Mouse (Mus musculus) heart, embryonic 11.5 days (tissue): ENCODE results near the gene Psmg4. TPM values are rescaled to one million over a fixed set of nuclear protein-coding genes. Genes with fewer than 3 reads are reported as not detected.

Source experiments
- ATAC-seq: fragments of 200-750 bp; cut with Nextera tagmentation; replicated peaks from 2 replicates; pipeline ENCODE4 v1.8.0; 2017; ENCODE audit warnings: moderate library complexity; ENCODE audit not compliant: insufficient number of reproducible peaks, low FRiP score, low TSS enrichment
- H3K27ac ChIP-seq: fragments of 300-500 bp; sonication (generic); 2 replicates; pipeline ENCODE4 v1.5.1; 2014; ENCODE audit warnings: mild to moderate bottlenecking, low read depth, low read length
- H3K27me3 ChIP-seq: fragments of 300-500 bp; sonication (generic); 2 replicates; pipeline ENCODE4 v1.6.1; 2014; ENCODE audit warnings: mild to moderate bottlenecking, low read length, mixed read lengths; ENCODE audit not compliant: control insufficient read depth, insufficient read depth
- H3K36me3 ChIP-seq: fragments of 300-500 bp; sonication (generic); 2 replicates; pipeline ENCODE4 v1.6.1; 2014; ENCODE audit warnings: mild to moderate bottlenecking, low read length, moderate library complexity, mixed read lengths; ENCODE audit not compliant: control insufficient read depth, insufficient read depth
- H3K4me1 ChIP-seq: fragments of 300-500 bp; sonication (generic); 2 replicates; pipeline ENCODE4 v1.6.1; 2014; ENCODE audit warnings: low read length; ENCODE audit not compliant: control insufficient read depth, insufficient read depth
- H3K4me2 ChIP-seq: fragments of 300-500 bp; sonication (generic); 2 replicates; pipeline ENCODE4 v1.6.1; 2014; ENCODE audit warnings: mild to moderate bottlenecking, moderate library complexity
- H3K4me3 ChIP-seq: fragments of 300-500 bp; sonication (generic); 2 replicates; pipeline ENCODE4 v1.5.1; 2014; ENCODE audit warnings: low read depth, low read length
- H3K9ac ChIP-seq: fragments of 300-500 bp; sonication (generic); 2 replicates; pipeline ENCODE4 v1.6.1; 2014; ENCODE audit warnings: mild to moderate bottlenecking, low read depth, low read length, moderate library complexity
- H3K9me3 ChIP-seq: fragments of 300-500 bp; sonication (generic); replicated peaks from 2 replicates; pipeline ENCODE4 v1.6.1; 2016; ENCODE audit warnings: low read length; ENCODE audit not compliant: control insufficient read depth
- WGBS: fragments of 180-500 bp; shearing (Covaris S2); extraction: QIAGEN DNeasy Blood & Tissue Kit; methylation state at CpG from one replicate; pipeline ENCODE4 v1.1.7; 2014; ENCODE audit not compliant: insufficient replicate concordance; 5-methylcytosine and 5-hydroxymethylcytosine counted together
- polyA plus RNA-seq: library from polyadenylated mRNA; unstranded; fragments of >200 nt; fragmentation: Nextera tagmentation; extraction: Ambion mirVana; gene quantifications from 2 replicates; pipeline ENCODE4 v1.2.1, GENCODE M21; 2014

Gene Psmg4
- polyA plus RNA-seq: 59.0 and 66.1 TPM in 2 replicates

DNA sequence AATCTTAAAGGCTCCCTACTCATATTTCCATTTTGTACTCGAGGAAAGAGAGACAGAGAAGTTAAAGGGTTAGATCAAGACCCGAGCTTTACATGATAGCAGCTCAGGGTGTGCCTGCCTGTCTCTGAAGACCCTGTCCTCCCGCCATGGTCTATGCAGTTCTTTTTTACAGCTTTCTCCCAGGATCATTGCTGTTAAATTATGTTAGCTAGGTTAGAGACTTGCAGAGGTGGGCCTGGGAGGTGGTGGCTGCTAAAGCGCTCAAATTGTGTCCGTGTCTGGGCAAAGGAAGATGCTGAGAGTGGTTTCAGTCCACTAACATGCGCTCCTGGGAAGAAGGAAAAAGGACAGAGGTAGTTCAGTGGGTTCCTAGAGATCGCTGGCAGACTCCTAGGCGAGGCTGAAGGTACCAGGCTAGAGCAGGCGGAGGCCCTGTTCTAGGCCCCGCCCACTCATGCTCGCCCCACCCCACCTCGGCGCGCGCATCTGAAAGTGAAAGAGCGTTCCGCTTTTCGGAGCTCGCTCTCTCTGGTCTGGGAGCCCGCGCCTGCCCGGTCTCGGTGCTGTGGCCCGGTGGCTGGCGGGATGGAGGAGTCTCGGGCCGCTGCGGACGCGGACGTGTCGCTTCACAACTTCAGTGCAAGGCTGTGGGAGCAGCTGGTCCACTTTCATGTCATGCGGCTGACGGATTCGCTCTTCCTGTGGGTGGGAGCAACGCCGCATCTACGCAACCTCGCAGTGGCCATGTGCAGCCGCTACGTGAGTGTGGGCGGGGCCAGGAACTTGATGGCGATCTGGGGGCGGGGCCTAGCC is at the start of gene Psmg4:
Psmg4 (plus strand) TSS at position 474 of the 813 bp plus-strand sequence.
- Histone ChIP-seq H3K36me3 (peaks cover 5% of the 10 kb centered on the region; the same call in 1 of the 2 replicates), H3K27ac (peak within 1 kb of the TSS; percentile 82), H3K9ac (peak within 1 kb of the TSS; percentile 76), H3K4me1 (peaks cover 10% of the 10 kb centered on the region; the same call in 1 of the 2 replicates), H3K4me3 (peak within 1 kb of the TSS; percentile 62), H3K9me3 (no peaks in the 10 kb centered on the region), H3K4me2 (peak within 1 kb of the TSS; percentile 66), H3K27me3 (no peaks in the 10 kb centered on the region)
- 3% methylated on average over 44 of the region's 44 CpGs for WGBS
- ATAC-seq: peak; percentile 95

DNA sequence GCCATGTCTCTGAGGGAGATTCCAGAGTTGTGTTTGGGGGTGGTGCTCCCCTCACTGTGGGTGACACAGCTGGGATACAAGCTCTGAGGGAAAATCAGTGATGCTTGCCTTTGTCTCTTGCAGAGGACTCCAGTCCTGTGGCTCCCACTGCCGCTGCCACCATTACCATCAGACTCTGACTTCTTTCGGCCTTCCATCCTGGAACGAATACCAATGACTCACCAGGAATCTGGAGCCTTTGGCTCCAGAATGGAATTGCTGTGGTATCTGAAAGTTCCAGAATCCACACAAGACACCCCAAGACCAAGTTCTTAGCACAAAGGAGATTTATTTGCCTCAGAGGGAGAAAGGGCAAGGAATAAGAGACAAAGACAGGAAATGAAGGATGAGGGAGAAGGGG is 49.7 kb upstream of the Psmg4 start:
- no peak for ATAC-seq
- Histone ChIP-seq H3K9ac (no peak overlapping the region), H3K4me1 (no peaks in the 10 kb centered on the region), H3K4me3 (no peak overlapping the region), H3K36me3 (no peaks in the 10 kb centered on the region), H3K27ac (no peak overlapping the region), H3K27me3 (no peaks in the 10 kb centered on the region), H3K9me3 (no peaks in the 10 kb centered on the region), H3K4me2 (no peak overlapping the region)
- 82% methylated on average over 3 of the region's 3 CpGs for WGBS

DNA sequence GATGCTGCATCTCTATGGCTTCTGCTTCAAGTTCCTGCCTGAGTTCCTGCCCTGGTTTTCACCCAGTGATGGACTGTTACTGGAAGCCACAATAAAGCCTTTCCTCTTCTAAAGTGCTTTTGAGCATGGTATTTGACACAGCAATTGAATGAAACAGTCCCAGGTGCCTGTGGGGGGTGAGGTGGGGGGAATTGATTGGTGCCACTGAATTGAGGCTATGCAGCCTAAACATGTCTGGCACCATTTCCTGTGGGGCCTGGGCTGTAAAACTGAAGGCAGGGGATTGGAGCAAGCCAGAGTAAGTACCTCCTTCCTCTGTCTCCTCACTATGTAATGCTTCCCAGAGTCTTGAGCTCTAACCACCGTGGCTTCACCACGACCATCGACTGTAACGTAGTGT is 48.1 kb upstream of the Psmg4 start:
- Histone ChIP-seq H3K4me3 (no peak overlapping the region), H3K27ac (no peak overlapping the region), H3K9me3 (no peaks in the 10 kb centered on the region), H3K4me1 (peaks cover 5% of the 10 kb centered on the region), H3K36me3 (no peaks in the 10 kb centered on the region), H3K4me2 (no peak overlapping the region), H3K27me3 (no peaks in the 10 kb centered on the region), H3K9ac (no peak overlapping the region)
- no peak for ATAC-seq
- 73% methylated on average over 4 of the region's 4 CpGs for WGBS

DNA sequence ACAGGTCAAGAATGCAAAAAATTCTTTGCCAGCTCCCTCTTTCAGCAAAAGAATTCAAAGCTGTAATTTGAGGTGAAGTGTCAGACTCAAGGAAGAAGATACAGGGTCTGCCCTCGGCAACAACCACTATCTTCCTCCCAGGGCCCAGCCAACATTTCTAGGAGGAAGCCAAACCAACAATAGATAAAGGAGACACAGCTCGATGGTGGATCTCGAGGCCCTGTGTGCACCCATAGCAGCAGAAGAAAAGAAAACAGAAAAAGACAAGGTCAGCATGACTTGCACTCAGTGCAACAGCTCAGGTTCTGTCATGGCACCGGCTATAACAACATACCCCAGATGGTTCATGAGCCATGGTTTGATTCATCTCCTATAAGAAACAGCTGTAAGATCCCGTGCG is 46.3 kb upstream of the Psmg4 start:
- Histone ChIP-seq H3K4me3 (no peak overlapping the region), H3K27me3 (no peaks in the 10 kb centered on the region), H3K36me3 (no peaks in the 10 kb centered on the region), H3K4me2 (no peak overlapping the region), H3K9me3 (no peaks in the 10 kb centered on the region), H3K4me1 (peaks cover 5% of the 10 kb centered on the region), H3K9ac (no peak overlapping the region), H3K27ac (no peak overlapping the region)
- 56% methylated on average over 6 of the region's 6 CpGs for WGBS
- no peak for ATAC-seq

DNA sequence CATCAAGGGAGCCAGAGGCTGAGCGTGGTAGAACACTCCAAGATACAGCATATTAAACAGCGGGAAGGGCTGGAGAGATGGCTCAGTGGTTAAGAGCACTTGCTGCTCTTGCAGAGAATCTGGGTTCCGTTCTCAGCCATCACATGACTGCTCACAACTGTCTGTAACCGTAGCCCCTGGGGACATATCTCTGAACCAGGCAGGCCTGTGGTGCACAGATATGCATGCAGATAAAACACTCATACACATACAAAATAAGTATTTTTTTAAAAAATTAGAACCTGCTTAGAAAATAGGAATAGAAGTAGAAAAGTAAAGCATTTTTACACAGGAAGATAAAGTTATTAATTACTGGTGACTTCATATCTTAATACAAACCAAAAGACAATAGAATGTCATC is 43.9 kb upstream of the Psmg4 start:
- Histone ChIP-seq H3K9ac (no peak overlapping the region), H3K9me3 (no peaks in the 10 kb centered on the region), H3K36me3 (no peaks in the 10 kb centered on the region), H3K27ac (no peak overlapping the region), H3K27me3 (no peaks in the 10 kb centered on the region), H3K4me2 (no peak overlapping the region), H3K4me3 (no peak overlapping the region), H3K4me1 (peaks cover 5% of the 10 kb centered on the region)
- ATAC-seq: no peak
- WGBS: 38% methylated on average over 4 of the region's 4 CpGs

DNA sequence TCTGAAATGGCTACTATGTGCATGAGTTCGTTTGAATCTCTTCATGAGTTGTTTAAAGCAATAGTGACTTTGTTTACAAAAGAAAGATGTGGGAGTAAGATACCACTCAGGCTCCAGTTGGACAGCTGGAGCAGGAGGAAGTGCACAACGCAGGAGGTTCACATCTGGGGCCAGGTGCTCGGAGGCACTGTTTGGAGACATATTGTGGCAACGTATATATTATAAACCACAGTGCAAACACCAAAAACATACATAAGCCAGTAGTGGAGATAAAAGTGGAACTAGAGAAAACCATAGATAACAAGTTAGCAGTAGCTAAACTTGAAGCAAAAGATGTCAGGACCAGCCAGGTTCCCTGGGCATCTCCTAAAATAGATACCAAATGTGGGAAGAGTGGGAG is 43.4 kb upstream of the Psmg4 start:
- 58% methylated on average over 4 of the region's 4 CpGs for WGBS
- Histone ChIP-seq H3K4me2 (no peak overlapping the region), H3K9me3 (no peaks in the 10 kb centered on the region), H3K4me3 (no peak overlapping the region), H3K27me3 (no peaks in the 10 kb centered on the region), H3K27ac (no peak overlapping the region), H3K36me3 (no peaks in the 10 kb centered on the region), H3K9ac (no peak overlapping the region), H3K4me1 (peaks cover 5% of the 10 kb centered on the region)
- no peak for ATAC-seq

DNA sequence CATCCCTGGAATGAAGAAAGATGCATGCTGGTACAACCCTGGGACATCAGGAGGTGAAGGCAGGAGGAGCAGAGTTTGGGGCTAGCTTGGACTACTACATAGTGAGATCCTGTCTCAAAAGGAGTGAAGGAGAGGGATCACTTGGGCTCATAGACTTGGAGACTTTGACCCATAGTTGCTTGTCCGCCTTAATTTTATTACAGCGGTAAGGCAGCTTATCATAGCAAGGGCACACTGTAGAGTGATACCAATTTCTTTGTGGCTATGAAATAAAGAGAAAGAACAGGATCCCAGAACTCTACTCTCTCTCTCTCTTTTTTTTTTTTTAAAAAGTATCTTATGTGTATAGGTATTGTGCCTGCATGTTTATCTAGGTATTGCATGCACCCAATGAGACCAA is 42.2 kb upstream of the Psmg4 start:
- Histone ChIP-seq H3K4me3 (no peak overlapping the region), H3K36me3 (no peaks in the 10 kb centered on the region), H3K27ac (no peak overlapping the region), H3K9ac (no peak overlapping the region), H3K27me3 (no peaks in the 10 kb centered on the region), H3K4me2 (no peak overlapping the region), H3K9me3 (no peaks in the 10 kb centered on the region), H3K4me1 (peaks cover 5% of the 10 kb centered on the region)
- WGBS: 93% methylated on average over 2 of the region's 2 CpGs
- no peak for ATAC-seq

DNA sequence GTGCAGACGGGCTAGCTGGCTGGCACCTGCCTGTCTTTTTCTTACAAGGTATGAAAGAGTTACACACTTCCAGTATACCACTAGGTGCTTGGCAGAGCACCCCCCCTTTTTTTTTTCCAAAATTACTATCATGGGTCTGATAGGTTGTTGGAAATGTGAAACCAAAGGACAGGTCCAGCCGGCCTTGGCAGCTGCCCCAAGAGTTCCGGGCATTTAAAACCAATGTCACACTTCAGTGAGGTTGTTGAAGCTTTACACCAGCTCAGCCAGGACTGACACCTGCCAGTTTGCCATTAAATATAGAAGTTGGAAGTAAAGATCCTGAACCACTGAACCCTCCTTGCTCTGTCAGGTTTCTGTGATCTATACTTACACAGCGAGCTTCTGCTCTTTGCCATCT is 37.1 kb upstream of the Psmg4 start:
- H3K4me3 ChIP-seq: no peak overlapping the region
- no peak overlapping the region for H3K9ac ChIP-seq
- H3K27me3 ChIP-seq: no peaks in the 10 kb centered on the region
- H3K27ac ChIP-seq: no peak overlapping the region
- H3K36me3 ChIP-seq: no peaks in the 10 kb centered on the region
- no peak overlapping the region for H3K4me2 ChIP-seq
- peaks cover 5% of the 10 kb centered on the region; the same call in 1 of the 2 replicates for H3K4me1 ChIP-seq
- no peak for ATAC-seq
- 87% methylated on average over 4 of the region's 4 CpGs for WGBS
- H3K9me3 ChIP-seq: no peaks in the 10 kb centered on the region
